Mouse (Mus musculus): Measurements from ENCODE around the gene 3110082I17Rik.

Gene 3110082I17Rik

GRCm38 (mm10) chr5:139321331-139321730 lies 139.0 kb downstream of the 3110082I17Rik start:
- DNase-seq: no peak

GRCm38 (mm10) chr5:139320424-139320823 lies 139.9 kb downstream of the 3110082I17Rik start:
- DNase-seq: no peak

GRCm38 (mm10) chr5:139317751-139318504 lies 142.4 kb downstream of the 3110082I17Rik start:
- DNase-seq: peak in 1 of 2 experiments; percentile 34

GRCm38 (mm10) chr5:139316982-139317675 lies 143.2 kb downstream of the 3110082I17Rik start:
- peak; percentile 77 to 87 for DNase-seq

GRCm38 (mm10) chr5:139314941-139315642 lies 145.2 kb downstream of the 3110082I17Rik start:
- DNase-seq: no peak

- peak; percentile 38 to 68 for DNase-seq
These were observed 146.8 kb downstream of the 3110082I17Rik start for GRCm38 (mm10) chr5:139313536-139313935.

GRCm38 (mm10) chr5:139311822-139312221 lies 148.5 kb downstream of the 3110082I17Rik start:
- DNase-seq: no peak

GRCm38 (mm10) chr5:139310477-139310876 lies 149.8 kb downstream of the 3110082I17Rik start:
- DNase-seq: no peak

GRCm38 (mm10) chr5:139309946-139310345 lies 150.4 kb downstream of the 3110082I17Rik start:
- DNase-seq: no peak

Measured in kidney, postnatal 4 days (tissue).